Mouse (Mus musculus) ES-Bruce4 (cell line): ENCODE measurements around the gene 6430531B16Rik.

ENCODE experiments used
- CTCF ChIP-seq: IDR thresholded peaks from one replicate; pipeline ENCODE4 v1.8.1; 2011; ENCODE audit warnings: low read depth, low read length
- POLR2A ChIP-seq: IDR thresholded peaks from one replicate; pipeline ENCODE4 v1.8.1; 2011; ENCODE audit warnings: low read length; ENCODE audit not compliant: insufficient read depth

- TF ChIP-seq POLR2A = peak; percentile 8
- no peak for TF ChIP-seq CTCF
Measured at GRCm38 (mm10) chr7:139946032-139946431, 32.5 kb downstream of the 6430531B16Rik start.
